Mouse (Mus musculus) right cerebral cortex, adult 18-20 months (tissue): Measurements from ENCODE around the gene Zfp691.

Experiments used
- DNase-seq: peaks from one replicate; pipeline ENCODE4 v3.0.0; 2022; ENCODE audit warnings: mixed read lengths

The Zfp691 gene

DNA sequence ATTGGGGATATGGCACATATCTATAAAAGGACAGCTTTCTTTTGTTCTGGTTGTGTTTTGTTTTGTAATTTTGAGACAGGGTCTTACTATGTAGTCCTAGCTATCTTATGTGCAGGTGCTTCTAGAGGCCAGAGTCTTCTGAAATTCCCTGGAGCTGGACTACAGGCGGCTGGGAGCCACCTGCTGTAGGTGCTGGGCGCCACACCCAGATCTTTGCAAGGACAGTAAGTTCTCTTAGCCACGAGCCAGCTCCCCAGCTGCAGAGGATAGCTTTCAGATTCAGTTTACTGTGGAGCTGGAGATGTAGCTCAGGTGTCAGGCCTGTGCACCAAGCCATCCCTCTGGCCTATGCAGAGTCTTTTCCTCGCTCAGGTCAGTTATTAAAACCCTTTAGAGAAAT is 6.9 kb downstream of the Zfp691 start:
- DNase-seq, result no peak

DNA sequence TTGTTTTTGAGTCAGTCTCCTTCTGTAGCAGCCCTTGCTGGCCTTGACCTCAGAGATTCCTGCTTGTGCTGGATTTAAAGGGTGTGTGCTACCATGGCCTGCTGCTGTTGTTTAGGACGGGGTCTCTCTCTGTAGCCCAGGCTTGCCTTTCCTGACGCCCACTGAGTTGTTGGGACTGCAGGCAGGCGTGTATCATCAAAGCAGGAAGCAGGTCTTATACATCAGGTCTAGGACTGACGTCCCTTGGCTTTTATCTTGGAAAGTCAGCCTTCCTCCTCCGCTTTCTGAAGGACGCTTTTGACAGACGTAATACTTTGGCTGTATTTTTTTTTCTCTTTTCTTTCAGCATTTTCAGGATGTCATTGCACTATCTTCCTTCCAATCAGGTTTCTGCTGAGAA is 8.1 kb downstream of the Zfp691 start:
- DNase-seq, result no peak

DNA sequence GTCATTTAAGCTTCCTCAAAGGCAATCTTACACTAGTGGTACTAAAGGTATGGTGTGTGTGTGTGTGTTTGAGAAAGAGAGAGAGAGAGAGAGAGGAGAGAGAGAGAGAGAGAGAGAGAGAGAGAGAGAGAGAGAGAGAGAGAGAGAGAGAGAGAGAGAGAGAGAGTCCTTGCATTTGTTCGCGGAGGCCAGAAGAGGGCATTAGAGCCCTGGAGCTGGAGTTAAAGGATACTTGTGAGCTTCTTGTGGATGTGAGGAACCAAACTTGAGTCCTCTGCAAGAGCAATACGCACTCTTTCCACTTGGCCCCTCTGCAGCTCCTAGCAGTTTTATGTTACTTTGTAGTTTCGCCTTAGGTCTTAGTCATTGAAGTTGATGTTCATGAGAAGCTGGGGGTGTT is 11.0 kb downstream of the Zfp691 start:
- no peak for DNase-seq

DNA sequence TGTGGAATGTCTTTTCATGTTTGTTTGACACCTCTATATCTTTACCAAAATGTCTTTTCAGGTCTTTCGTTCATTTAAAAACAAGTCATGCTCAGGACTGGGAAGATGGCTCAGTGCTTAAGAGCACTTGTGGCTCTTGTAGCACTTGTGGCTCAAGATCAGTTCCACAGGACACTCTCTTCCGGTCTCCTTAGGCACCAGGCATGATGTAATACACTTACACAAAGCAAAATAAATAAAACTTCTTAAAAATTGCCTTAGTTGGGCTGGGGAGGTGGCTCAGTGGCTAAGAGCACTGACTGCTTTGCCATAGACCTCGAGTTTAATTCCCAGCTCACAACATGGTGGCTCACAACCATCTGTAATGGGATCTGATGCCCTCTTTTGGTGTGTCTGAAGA is 12.6 kb downstream of the Zfp691 start:
- DNase-seq, result no peak

DNA sequence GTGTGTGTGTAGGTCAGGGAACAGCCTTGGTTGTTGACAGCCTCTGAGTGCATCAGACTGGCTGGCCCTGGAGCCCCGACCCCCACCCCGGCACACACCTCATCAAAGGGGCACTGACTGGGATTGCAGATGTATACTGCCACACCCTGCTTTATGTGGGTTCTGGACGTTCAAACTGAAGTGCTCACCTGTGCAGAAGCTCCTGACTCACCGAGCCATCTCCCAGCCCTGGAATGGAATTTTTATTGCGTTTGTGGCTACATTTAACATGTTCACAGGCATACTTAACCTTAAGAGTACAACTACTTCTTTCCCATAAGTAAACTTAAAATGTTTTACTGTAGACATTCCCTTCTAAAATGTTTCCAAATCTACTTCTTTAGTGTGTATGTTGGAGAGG is 16.1 kb downstream of the Zfp691 start:
- no peak for DNase-seq

DNA sequence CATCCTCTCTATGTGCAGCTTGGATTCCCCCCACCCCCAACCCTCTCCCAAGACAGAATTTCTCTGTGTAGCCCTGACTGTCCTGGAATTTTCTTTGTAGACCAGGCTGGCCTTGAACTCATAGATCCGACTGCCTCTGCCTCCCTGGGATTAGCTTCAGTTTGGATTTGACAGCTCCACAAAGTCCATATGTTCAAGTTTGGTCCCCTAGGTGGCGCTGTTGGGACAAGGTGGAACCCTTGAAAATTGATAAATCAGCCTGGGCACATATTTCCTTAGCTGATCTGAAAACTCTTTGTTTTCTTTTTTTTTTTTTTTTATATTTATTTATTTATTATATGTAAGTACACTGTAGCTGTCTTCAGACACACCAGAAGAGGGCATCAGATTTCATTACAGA is 16.8 kb downstream of the Zfp691 start:
- no peak for DNase-seq

DNA sequence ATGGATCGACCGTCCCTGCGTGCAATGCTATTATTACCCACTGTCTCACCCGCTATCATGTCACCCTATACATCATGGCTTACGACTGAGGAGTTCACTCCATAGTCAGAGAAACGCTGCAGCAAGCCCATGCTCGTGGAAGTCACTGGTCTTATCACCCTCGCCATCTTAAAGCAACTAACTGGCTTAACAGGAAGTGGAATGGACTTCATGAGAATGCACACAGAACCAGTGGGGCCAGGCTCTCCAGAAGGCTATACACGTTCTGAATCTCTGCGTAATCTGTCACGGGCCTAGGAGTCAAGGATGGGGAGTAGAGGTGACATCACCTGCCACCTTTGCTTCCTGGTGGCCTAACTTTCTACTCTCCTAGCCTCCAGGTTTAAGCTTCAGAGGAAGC is 25.3 kb downstream of the Zfp691 start:
- DNase-seq, result no peak

DNA sequence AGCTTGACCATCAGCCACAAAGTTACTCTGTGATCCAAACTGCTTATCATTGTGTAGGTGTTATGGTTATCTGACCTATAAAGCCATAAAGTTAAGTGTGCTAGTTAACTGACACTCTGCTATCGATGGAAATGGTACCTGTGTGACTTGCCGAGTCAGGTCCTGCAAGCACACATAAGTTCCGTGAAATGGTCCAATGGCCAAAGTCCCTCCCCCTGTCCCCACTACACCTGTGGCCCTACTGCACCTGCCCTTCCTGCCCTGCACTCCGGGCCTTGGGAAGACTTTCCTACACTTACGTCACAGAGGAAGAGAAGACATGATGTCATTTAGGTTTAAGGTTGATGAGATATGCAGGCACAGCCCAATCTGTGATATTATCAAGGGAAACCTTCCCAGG is 26.6 kb downstream of the Zfp691 start:
- DNase-seq, result no peak

DNA sequence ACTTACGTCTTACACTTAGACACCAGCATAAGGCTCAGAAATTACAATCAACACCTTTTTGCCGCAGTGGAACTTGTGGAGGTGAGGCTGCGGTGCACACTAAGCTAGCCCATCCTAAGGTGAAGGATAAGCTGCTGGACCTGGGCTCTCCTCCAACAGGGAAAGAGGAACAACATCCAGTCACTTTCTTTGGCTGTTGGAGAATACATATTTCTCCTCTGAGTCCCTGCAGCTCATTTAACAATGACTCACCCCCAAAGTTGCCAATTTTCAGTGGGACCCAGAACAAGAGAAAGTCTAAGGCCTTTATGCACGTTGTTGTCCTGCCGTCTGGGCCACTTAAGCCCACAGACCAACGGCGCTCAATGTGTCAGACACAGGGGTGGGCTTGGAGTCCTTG is 27.2 kb downstream of the Zfp691 start:
- no peak for DNase-seq

DNA sequence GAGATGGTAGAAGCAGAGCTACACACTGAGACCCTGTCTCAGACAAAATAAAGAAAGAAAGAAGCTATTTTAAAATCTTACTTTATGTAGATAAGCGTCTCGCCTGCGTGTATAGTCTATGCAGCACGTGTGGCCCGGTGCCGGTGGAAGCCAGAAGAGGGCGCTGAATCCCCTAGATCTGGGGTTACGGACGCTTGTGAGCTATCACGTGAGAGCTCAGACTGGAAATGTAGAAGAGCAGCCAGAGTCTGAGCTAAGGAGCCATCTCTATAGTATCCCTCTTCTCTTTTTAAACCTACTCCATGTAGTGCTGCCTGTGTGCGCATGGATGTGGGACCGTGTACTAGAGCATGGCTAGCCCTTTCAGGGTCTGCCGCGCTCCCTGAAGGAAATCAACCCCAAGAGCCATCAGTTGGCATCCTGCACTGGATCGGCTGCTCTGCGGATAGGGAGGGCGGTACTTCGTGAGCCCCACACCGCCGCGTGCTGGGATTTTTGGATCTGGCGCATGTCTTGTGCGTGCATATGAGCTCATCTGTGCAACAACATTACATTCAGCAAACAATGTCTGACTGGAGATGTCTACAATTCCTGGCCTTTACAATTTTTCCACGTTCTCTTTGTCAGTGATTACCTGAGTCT is 31.6 kb downstream of the Zfp691 start:
- no peak for DNase-seq

DNA sequence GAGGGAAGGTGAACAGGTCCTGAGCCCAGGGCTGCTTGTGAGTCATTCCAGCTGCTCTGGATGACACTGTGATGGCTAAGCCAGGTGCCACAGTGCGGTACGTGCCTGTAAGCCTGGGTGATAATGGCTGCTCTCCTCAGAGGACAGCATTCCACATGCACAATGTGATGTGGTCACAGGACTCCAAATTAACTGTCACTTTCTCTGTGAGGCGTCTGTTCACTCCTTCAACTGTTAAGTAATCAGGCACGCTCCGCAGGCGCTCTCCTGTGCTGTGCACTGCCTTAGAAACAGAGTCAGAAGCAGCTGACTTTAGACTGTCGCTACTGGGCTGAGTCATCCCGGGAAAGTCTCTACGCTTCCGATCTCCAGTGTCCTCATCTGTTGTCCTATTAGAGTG is 32.8 kb downstream of the Zfp691 start:
- DNase-seq, result peak; percentile 48

DNA sequence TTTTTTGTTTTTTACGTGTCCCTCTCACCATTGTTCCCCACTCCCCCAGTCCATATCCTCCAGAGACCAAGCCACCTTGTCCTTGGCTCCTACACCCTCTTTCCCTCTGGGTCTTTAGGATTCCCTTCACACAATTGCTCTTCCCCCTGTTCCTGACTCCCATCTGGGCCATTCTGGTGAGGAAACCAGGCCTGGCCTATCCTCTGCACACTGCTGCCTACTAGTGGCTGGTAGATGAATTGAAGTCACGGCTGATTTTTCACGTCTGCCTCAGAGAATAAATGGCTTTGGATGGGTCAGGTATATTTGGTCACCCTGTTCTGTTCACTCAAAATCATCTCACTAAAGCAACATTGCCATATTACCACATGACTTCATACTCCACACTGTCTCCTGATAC is 33.9 kb downstream of the Zfp691 start:
- no peak for DNase-seq

DNA sequence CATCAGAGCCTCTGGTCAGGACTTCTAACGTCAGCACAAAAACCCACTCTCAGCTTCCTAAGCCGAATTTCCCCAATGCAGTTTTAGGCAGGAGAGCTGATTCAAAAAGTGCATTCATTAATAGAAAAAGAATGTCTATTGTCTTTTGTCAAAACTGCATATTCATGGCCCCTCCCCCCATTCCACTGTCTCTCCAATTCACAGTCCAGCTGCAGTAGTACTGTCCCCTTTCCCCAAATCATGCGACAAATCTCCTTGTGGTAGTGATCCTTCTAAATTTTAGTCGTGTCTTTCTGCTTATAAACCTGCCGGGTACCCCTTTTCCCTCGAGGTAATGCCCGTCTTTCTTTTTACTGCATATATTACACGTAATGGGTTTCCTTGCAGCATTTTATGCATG is 35.2 kb downstream of the Zfp691 start:
- no peak for DNase-seq

DNA sequence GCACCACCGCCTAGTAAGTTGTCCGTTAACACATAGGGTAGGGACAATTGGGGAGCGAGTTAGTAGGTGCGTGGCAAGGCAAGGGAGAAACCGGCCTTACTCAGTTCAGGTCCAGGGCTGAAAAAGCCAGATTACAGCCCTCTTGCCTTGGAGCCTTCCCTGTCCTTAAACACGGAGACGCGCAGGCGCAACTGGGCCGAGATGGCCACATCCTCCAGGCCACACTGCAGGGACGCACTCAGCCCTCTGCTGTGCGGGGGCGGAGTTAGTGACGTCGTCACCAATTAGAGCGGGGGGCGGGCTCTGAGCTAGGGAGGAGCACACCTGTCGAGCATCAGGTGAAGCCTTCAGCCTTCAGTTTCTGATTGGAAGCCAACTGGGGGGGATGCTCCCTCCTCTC is 35.8 kb downstream of the Zfp691 start:
- DNase-seq, result peak; percentile 81

DNA sequence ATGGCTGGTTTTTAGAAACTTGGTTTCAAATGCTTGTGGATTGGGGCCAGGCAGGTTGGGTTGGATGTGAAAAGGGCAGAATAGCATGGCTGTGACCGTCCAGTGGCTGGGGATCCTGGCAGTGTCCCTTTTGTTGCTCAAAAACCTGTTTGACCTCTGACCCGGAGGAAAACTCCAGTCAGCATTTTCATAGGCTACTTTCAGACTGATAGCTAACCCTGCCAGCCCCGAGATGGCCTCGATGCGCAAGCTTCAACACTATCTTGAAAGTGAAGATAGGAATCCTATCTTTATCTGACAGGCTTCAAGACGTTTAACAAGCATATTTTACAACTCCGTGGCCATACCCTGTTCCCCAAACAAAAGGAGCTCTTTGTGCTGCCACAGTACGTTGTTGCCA is 36.7 kb downstream of the Zfp691 start:
- DNase-seq, result no peak

DNA sequence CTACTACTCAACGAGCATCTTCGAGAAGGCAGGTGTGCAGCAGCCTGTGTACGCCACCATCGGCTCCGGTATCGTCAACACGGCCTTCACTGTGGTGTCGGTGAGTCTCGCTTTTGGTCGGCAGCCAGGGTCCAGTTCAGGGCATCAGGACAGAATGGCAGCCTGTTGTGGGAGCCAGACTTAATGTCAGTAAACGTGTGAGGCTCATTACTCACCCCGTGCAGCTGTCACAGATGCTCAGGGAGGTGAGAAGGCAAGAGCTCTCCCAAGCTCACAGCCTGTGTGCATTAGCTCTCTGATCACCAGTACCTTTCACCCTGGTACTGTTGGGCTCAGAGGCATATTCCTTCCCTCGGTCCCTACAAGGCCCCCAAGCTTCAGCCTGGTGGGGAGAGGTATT is 40.1 kb downstream of the Zfp691 start:
- no peak for DNase-seq

DNA sequence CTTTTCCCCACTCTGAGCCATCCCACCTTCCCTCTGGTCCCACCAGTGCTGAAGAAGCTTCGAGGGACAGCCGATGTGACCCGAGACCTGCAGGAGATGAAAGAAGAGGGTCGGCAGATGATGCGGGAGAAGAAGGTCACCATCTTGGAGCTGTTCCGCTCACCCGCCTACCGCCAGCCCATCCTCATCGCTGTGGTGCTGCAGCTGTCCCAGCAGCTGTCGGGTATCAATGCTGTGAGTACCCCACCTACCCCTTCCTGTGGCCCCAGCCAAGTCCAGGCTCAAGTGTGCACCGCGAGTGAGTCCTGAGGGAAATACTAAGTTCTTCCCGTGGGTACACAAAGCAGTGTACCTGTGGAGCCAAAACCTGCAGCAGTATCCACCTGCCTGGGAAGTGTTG is 40.7 kb downstream of the Zfp691 start:
- DNase-seq, result no peak

DNA sequence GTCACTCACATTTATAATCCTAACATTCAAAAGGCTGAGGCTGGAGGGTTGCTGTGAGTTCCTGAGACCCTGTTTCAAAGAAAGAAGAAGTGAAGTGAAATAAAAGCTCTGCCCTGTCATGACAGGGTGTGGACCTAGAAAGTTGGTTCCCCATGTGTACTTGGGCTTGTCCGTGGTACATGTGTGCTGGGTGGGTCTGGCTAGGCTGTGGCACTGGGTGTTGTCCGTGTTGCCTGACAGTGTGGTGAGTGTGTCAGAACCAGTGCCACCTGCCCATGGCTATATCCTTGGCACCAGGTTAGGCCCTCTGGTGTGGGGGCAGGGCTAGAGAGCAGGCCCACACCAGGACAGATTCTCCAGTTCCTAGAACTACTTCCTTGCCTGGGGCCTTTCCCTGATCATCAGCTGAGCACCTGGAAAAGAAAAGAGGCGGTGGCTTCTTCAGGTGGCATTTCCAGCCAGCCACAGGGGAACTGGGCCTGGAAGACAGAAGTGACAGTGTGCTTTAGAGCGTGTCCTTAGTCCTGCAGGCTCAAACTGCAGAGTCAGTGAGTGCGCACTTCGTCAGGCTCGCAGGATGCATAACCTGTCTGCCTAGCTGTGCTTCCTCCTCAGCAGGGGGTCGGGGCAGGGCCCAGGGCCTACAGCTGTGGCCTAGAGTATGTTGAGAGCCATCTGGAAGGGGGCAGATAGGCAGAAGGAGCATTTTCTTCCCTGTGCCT is 42.6 kb downstream of the Zfp691 start:
- no peak for DNase-seq

DNA sequence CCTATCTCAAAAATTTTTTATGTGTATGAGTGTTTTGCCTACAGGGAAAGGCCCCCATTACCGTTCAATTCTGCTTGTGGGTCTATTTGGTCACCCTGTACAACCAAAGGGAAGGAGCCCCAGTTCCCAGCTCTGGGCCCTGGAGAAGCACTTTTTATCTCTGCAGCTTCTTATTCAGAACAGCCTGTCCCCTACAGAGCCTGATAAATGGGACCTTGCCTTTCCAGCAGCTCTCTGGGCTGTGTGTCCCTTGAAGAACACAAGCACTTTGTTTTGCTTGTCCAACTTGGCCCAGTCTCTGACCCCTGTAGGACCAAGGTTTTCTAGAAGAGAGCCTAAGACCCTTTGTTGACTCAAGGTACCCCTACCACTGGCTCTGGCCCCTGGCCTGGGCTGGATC is 44.9 kb downstream of the Zfp691 start:
- DNase-seq, result no peak

DNA sequence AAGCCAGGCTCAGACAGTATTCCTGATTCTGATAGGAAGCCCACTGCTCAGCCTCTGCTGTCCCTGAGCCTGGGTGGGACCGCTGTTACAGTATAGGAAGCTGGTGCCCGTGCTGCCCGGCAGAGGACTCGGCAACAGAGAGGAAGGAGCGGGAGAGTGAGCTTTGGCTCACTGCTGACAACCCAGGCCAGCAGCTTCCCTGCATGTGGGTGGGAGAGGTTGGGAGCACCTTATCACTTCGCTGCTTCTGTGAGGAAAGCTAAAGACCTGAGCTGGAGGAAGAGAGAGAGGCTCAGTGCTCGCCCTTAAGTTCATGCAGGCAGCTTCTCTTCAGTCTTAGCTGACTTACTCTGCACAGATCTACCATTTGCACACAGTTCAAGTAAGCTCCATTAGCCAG is 45.4 kb downstream of the Zfp691 start:
- no peak for DNase-seq

DNA sequence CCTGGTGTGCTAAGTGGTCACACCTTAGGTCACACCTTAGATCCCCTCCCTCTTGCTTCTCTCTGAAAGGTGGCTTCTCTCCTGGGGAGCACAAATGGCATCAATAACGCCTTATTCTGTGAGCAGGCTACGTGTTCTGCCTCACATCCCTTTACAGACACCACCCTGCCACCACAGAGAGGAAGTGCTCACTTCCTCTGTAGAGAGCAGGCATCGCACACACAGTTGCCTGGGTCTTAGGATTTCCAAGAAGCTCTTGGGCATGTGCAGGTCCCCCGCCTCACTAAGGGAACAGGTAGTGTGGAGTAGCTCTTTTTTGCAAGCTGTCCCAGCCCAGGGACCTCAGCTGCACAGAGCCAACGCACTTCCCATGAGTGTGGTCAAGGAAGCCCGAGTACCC is 46.8 kb downstream of the Zfp691 start:
- no peak for DNase-seq

DNA sequence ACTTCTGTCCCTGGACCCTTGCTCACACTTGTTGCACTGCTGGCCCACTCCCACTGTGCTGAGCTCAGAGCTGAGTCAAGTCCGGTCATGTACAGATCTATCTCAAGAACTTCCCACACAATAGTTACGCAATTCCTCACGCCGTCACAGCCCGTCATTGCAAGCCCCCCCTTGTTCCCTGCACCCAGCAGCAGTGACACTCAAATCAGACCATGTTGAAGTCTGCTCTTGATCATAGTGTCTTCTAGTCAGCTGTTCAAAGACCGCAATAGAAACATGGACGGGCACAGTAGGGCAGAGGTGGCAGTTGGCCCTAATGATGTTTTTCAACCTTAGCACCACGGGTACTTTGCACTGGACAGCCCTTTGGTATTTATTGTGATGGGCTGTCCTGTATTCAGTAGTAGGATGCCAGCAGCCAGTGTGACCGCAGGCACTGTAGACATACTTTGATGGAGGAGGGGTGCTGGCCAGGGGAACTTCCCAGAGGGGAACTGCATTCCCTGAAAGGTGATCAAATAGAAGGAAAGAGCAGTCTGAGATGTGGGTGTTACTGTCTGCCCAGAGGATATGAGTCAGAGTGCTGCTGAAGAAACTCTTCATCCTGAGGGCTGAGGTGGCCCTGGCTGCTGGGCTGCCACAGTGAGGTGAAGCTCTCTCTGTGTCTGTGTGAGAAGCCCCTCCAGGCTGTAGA is 48.3 kb downstream of the Zfp691 start:
- DNase-seq, result no peak

DNA sequence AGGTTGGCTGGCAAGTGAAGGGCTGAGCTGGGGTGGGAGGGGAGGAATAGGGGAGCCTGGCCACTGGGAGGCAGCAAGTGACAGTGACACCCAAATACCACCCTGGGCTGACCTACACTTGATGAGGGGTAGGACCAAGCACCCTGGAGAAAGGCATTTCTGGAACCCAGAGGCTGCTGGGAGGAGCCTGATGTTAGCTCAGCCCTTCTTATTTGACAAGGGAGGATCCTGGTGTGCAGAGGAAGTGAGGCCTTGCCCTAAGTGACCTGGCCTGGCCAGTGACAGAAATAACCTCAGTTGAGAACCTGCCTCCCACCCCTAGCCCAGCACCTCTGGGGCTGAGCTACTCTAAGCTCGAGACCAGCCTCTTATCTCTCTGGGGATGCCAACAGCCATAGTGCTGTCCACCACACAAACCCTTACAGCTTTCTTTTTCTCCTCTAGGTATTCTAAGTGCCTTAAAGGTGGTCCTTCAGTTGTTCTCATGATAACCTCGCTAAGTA is 49.2 kb downstream of the Zfp691 start:
- no peak for DNase-seq

DNA sequence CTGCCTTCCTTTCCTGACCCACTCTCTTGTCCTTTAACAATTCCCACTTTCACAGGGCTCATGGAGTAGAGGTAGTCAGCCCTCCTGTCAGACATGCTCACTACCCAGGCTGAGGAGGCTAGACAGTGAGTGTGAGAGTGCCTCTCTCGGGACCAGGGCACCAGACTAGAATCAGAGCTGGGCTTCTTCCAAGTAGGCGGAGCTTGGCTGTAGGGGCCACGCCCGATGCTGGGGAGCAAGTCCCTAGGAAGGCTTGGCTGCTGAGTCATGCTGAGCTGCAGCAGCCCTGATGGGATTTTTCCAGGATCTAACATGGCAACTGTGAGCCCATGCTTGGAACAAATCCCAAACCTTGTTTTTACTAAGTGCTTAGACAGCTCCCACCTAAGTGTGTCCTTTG is 52.7 kb downstream of the Zfp691 start:
- DNase-seq, result peak; percentile 74
